Mouse (Mus musculus) heart, postnatal 0 days (tissue): Measurements from ENCODE around the gene Akirin1. TPM values are rescaled to one million over a fixed set of nuclear protein-coding genes. Genes with fewer than 3 reads are reported as not detected.

Source experiments
- ATAC-seq: fragments of 200-750 bp; cut with Nextera tagmentation; 2 replicates; pipeline ENCODE4 v1.8.0; 2017; ENCODE audit warnings: low read depth, moderate number of reproducible peaks, moderate library complexity; ENCODE audit not compliant: insufficient read depth
- DNase-seq: peaks from one replicate; pipeline ENCODE4 v3.0.0-alpha.2; 2016; ENCODE audit warnings: low spot score
- H3K27ac ChIP-seq: fragments of 300-500 bp; sonication (generic); 2 replicates; pipeline ENCODE4 v1.5.1; 2014; ENCODE audit warnings: low read depth, mild to moderate bottlenecking
- H3K27me3 ChIP-seq: fragments of 300-500 bp; sonication (generic); 2 replicates; pipeline ENCODE4 v1.6.1; 2014; ENCODE audit warnings: low read length, mixed read lengths; ENCODE audit not compliant: control insufficient read depth, insufficient read depth
- H3K36me3 ChIP-seq: fragments of 300-500 bp; sonication (generic); replicated peaks from 2 replicates; pipeline ENCODE4 v1.6.1; 2014; ENCODE audit warnings: low read length, mixed read lengths; ENCODE audit not compliant: control insufficient read depth, insufficient read depth
- H3K4me1 ChIP-seq: fragments of 300-500 bp; sonication (generic); 2 replicates; pipeline ENCODE4 v1.6.1; 2014; ENCODE audit warnings: antibody characterized with exemption; ENCODE audit not compliant: control insufficient read depth, insufficient read depth
- H3K4me2 ChIP-seq: fragments of 300-500 bp; sonication (generic); 2 replicates; pipeline ENCODE4 v1.6.1; 2014; ENCODE audit warnings: low read depth, mild to moderate bottlenecking, low read length, moderate library complexity
- H3K4me3 ChIP-seq: fragments of 300-500 bp; sonication (generic); 2 replicates; pipeline ENCODE4 v1.5.1; 2014; ENCODE audit warnings: low read depth, low read length
- H3K9ac ChIP-seq: fragments of 300-500 bp; sonication (generic); replicated peaks from 2 replicates; pipeline ENCODE4 v1.6.1; 2014; ENCODE audit warnings: low read depth, low read length, mixed read lengths
- H3K9me3 ChIP-seq: fragments of 300-500 bp; sonication (generic); replicated peaks from 2 replicates; pipeline ENCODE4 v1.6.1; 2016; ENCODE audit warnings: low read length; ENCODE audit not compliant: control insufficient read depth
- CTCF ChIP-seq: IDR thresholded peaks from 2 replicates; pipeline ENCODE4 v1.5.1; 2016; ENCODE audit warnings: antibody characterized with exemption, control low read depth, low read depth
- EP300 ChIP-seq: IDR thresholded peaks from 2 replicates; pipeline ENCODE4 v1.6.1; 2016; ENCODE audit warnings: antibody characterized with exemption, low read depth
- WGBS: fragments of 180-500 bp; shearing (Covaris S2); extraction: QIAGEN DNeasy Blood & Tissue Kit; methylation state at CpG from one replicate; pipeline ENCODE4 v1.1.7; 2014; 5-methylcytosine and 5-hydroxymethylcytosine counted together
- polyA plus RNA-seq: library from polyadenylated mRNA; unstranded; fragments of >200 nt; fragmentation: Nextera tagmentation; extraction: Ambion mirVana; gene quantifications from 2 replicates; pipeline ENCODE4 v1.2.1, GENCODE M21; 2015
- total RNA-seq: library from RNA; depleted of rRNA; stranded (reverse); fragments of >200 nt; gene quantifications from 2 replicates; pipeline ENCODE4 v1.2.3, GENCODE M21; 2014; ENCODE audit warnings: low replicate concordance

The Akirin1 gene
- total and polyA plus RNA-seq, 2 experiments from 2014 or later = 33.5 to 54.2 TPM

DNA sequence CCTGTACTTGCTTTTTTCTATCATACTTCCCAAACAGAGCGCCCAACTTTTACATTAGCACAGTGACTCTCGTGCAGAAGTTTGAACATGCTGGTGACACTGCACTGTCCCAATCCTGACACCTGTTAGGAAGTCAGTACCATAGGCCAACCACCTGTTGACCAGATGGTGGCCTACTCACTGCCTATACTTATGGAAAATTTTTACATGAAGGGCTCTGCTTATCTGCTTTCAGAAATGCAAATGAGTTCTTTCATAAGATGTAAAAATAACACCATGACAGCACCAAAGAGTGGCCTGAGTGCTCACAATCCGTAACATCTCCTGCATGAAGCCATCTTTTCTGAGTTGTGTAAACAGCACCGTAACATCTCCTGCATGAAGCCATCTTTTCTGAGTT lies 11.4 kb downstream of the Akirin1 start:
- H3K4me3 ChIP-seq = no peak overlapping the region
- H3K27me3 ChIP-seq = no peaks in the 10 kb centered on the region
- no peak overlapping the region for H3K27ac ChIP-seq
- WGBS = 94% methylated on average over 4 of the region's 4 CpGs
- H3K9me3 ChIP-seq = no peaks in the 10 kb centered on the region
- no peaks in the 10 kb centered on the region for H3K4me1 ChIP-seq
- ATAC-seq (no peak), DNase-seq (no peak)
- H3K4me2 ChIP-seq = no peak overlapping the region
- H3K9ac ChIP-seq = no peak overlapping the region
- TF ChIP-seq EP300 (no peak), CTCF (no peak)
- H3K36me3 ChIP-seq = peaks cover 67% of the 10 kb centered on the region

GRCm38 (mm10) chr4:123733532-123733931 lies 16.6 kb downstream of the Akirin1 start:
- 88% methylated on average over 9 of the region's 9 CpGs for WGBS
- Histone ChIP-seq H3K4me1 (no peaks in the 10 kb centered on the region), H3K4me2 (no peak overlapping the region), H3K4me3 (no peak overlapping the region), H3K36me3 (peaks cover 32% of the 10 kb centered on the region), H3K27me3 (no peaks in the 10 kb centered on the region), H3K9me3 (no peaks in the 10 kb centered on the region), H3K9ac (no peak overlapping the region), H3K27ac (no peak overlapping the region)
- TF ChIP-seq EP300 (no peak), CTCF (no peak)
- no peak for ATAC-seq
- no peak for DNase-seq

DNA sequence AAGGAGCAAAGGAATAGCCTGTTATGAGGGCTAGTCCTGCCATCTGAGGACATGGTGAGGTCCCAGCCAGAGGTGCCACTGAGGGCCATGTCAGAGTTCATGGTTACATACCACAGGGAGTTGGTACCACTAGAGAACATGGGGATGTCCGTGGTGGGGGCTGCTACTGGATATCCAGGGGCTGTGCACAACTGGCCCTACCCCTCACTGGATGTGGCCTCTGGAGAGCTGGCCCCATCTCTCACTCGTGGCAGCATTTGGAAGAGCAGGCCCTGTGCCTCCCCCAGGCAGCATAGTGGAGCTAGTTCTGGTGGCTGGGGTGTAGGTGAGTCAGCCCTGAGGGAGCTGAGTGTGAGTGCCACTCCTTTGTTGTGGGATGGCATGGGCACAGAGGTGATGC lies 17.2 kb downstream of the Akirin1 start:
- no peak overlapping the region for H3K4me2 ChIP-seq
- DNase-seq (no peak), ATAC-seq (no peak)
- H3K27me3 ChIP-seq = no peaks in the 10 kb centered on the region
- no peak for TF ChIP-seq EP300
- no peak for TF ChIP-seq CTCF
- WGBS = 77% methylated on average over 2 of the region's 2 CpGs
- H3K36me3 ChIP-seq = peaks cover 26% of the 10 kb centered on the region
- no peak overlapping the region for H3K4me3 ChIP-seq
- H3K9ac ChIP-seq = no peak overlapping the region
- no peak overlapping the region for H3K27ac ChIP-seq
- no peaks in the 10 kb centered on the region for H3K4me1 ChIP-seq
- no peaks in the 10 kb centered on the region for H3K9me3 ChIP-seq

DNA sequence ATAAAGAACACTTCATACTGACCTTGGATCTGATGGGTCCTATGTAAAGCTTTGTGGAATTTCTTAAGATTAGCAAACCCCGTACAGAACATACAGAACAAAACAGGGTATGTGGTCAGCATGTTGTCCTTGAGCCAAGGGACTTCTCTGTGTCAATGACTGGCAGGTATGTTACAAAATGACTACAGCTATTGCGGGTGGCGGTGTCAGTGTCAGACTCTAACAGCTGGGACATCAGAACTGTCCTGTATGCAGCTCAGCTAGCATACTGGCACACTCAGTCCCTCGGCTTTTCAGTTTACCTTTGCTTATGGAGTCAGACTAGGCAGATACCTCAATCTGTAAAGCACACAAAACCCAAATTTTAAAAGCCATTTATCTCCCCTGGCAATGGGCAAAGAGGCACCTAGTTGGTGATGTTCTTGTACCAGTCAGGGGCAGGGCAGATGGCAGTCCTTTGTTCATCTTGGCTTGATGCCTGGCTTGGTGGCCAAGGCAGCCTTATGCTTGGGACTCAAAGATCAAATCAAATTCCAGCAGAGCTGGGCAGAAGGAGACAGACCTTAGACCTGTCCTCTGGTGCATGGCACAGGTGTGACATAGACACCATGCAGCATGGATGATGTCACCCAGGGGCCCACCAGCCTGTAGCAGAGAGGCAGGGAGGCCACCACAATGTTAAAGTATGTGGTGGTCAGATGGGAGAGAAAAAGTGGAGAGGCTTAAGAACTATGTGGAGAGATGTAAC lies 17.8 kb downstream of the Akirin1 start:
- Histone ChIP-seq H3K27ac (no peak overlapping the region), H3K9me3 (no peaks in the 10 kb centered on the region), H3K27me3 (no peaks in the 10 kb centered on the region), H3K4me1 (no peaks in the 10 kb centered on the region), H3K9ac (no peak overlapping the region), H3K36me3 (peaks cover 22% of the 10 kb centered on the region), H3K4me3 (no peak overlapping the region), H3K4me2 (no peak overlapping the region)
- WGBS = 92% methylated on average over 4 of the region's 4 CpGs
- no peak for DNase-seq
- TF ChIP-seq CTCF = no peak
- TF ChIP-seq EP300 = no peak
- no peak for ATAC-seq

DNA sequence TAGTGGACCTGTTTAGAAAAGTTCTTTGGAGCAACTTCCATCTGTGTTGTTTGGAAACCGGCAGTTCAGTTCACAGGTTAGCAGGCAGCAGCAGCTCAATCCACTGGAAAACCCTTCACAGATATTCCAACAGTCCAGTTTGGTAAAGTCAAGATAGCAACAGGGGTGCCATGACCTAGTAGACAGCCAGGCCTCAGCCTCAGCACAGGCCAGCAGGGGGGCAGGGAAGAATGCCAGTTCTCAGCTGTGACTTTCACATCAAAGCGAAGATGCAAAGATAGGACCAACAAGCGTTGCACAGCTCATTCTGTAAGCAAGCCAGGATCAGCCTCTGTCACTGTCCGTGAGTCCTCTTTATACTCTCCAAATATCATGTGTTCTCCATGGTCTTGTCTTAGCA lies 28.4 kb downstream of the Akirin1 start:
- Histone ChIP-seq H3K4me1 (no peaks in the 10 kb centered on the region; the same call in 1 of the 2 replicates), H3K4me3 (no peak overlapping the region), H3K36me3 (no peaks in the 10 kb centered on the region), H3K9me3 (no peaks in the 10 kb centered on the region), H3K27ac (no peak overlapping the region), H3K4me2 (no peak overlapping the region), H3K9ac (no peak overlapping the region), H3K27me3 (no peaks in the 10 kb centered on the region)
- TF ChIP-seq EP300 (no peak), CTCF (no peak)
- DNase-seq = no peak
- WGBS = 87% methylated on average over 4 of the region's 4 CpGs
- ATAC-seq = no peak

DNA sequence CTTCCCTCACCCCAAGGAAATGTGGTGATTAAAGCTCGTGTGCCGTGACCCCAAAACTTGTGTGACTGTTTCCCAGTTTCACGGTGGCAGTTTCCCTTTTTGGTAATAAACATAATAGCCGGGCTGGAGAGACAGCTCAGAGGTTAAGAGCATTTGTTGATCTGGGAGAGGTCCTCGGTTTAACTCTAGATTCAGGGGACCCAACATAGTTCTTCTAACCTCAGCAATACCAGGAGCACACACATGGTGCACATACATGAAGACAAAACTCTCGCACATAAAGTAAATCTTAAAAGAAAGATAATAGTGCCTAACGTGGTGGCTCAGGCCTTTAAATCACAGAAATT lies 31.7 kb downstream of the Akirin1 start:
- ATAC-seq (0 out of 2 replicates have a peak, but pooled peaks have one; percentile 3), DNase-seq (no peak)
- TF ChIP-seq EP300 (no peak), CTCF (no peak)
- peaks cover 20% of the 10 kb centered on the region for H3K36me3 ChIP-seq
- no peaks in the 10 kb centered on the region; the same call in 1 of the 2 replicates for H3K4me1 ChIP-seq
- H3K4me3 ChIP-seq = peak overlapping the region; percentile 94
- peak overlapping the region; percentile 64 for H3K4me2 ChIP-seq
- no peaks in the 10 kb centered on the region for H3K27me3 ChIP-seq
- H3K9me3 ChIP-seq = no peaks in the 10 kb centered on the region
- peak overlapping the region; percentile 37; the same call in 1 of the 2 replicates for H3K9ac ChIP-seq
- WGBS = 20% methylated on average over 7 of the region's 7 CpGs
- H3K27ac ChIP-seq = peak overlapping the region; percentile 91
